Mouse (Mus musculus) limb, embryonic 11.5 days (tissue): Measurements from ENCODE around the gene Gadd45g. TPM values are rescaled to one million over a fixed set of nuclear protein-coding genes. Genes with fewer than 3 reads are reported as not detected.
A peak's percentile ranks its signal among the peaks of the same experiment; 100 is the strongest.

Source experiments
- ATAC-seq: fragments of 200-750 bp; cut with Nextera tagmentation; 2 replicates; pipeline ENCODE4 v1.8.0; 2017; ENCODE audit warnings: low read depth; ENCODE audit not compliant: insufficient number of reproducible peaks, low FRiP score, low TSS enrichment
- DNase-seq: peaks from one replicate; pipeline ENCODE4 v3.0.0-alpha.2; 2015; ENCODE audit warnings: low spot score
- H3K27ac ChIP-seq: fragments of 300-500 bp; sonication (generic); replicated peaks from 2 replicates; pipeline ENCODE4 v1.5.1; 2014; ENCODE audit warnings: low read depth, mild to moderate bottlenecking, low read length
- H3K27me3 ChIP-seq: fragments of 300-500 bp; sonication (generic); 2 replicates; pipeline ENCODE4 v1.6.1; 2014; ENCODE audit warnings: mild to moderate bottlenecking, low read length, mixed read lengths; ENCODE audit not compliant: control insufficient read depth, insufficient read depth
- H3K36me3 ChIP-seq: fragments of 300-500 bp; sonication (generic); 2 replicates; pipeline ENCODE4 v1.6.1; 2014; ENCODE audit warnings: mild to moderate bottlenecking, low read length, moderate library complexity, mixed read lengths; ENCODE audit not compliant: control insufficient read depth, insufficient read depth
- H3K4me1 ChIP-seq: fragments of 300-500 bp; sonication (generic); 2 replicates; pipeline ENCODE4 v1.6.1; 2014; ENCODE audit warnings: low read length, mixed read lengths; ENCODE audit not compliant: control insufficient read depth, insufficient read depth
- H3K4me2 ChIP-seq: fragments of 300-500 bp; sonication (generic); 2 replicates; pipeline ENCODE4 v1.6.1; 2014; ENCODE audit warnings: low read depth, mild to moderate bottlenecking, moderate library complexity; ENCODE audit not compliant: severe bottlenecking
- H3K4me3 ChIP-seq: fragments of 300-500 bp; sonication (generic); 2 replicates; pipeline ENCODE4 v1.5.1; 2014; ENCODE audit warnings: low read depth, low read length
- H3K9ac ChIP-seq: fragments of 300-500 bp; sonication (generic); 2 replicates; pipeline ENCODE4 v1.6.1; 2014; ENCODE audit warnings: mild to moderate bottlenecking, low read length
- H3K9me3 ChIP-seq: fragments of 300-500 bp; sonication (generic); 2 replicates; pipeline ENCODE4 v1.6.1; 2016; ENCODE audit warnings: low read length; ENCODE audit not compliant: control insufficient read depth
- WGBS: fragments of 180-500 bp; shearing (Covaris S2); extraction: QIAGEN DNeasy Blood & Tissue Kit; methylation state at CpG from one replicate; pipeline ENCODE4 v1.1.7; 2014; 5-methylcytosine and 5-hydroxymethylcytosine counted together
- polyA plus RNA-seq: library from polyadenylated mRNA; unstranded; fragments of >200 nt; fragmentation: Nextera tagmentation; extraction: Ambion mirVana; gene quantifications from 2 replicates; pipeline ENCODE4 v1.2.1, GENCODE M21; 2014

Gene Gadd45g
- polyA plus RNA-seq, 1 experiment from 2014 or later: 20.5 TPM

DNA sequence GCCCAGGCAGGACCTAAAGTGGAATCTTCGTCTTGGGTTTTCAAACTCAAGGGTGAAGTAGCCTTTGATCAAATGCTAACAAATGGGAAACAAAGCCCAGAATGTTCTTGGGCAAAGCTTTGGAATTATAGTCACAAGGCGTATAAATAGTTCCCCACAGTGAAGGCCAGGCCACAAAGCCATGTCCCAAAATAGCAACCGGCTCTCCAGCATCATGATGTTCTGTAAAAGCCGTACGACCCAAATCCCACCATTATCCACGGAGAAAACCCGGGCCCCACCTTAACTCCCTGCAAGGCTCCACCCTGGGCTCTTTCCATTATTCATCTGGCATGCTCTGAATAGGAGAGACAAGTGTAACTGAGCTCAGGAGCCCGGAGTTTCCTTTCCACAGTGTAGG is 32.3 kb downstream of the Gadd45g start:
- H3K27ac ChIP-seq: no peak overlapping the region
- 0 out of 2 replicates have a peak, but pooled peaks cover 3% of the 10 kb centered on the region for H3K4me1 ChIP-seq
- H3K36me3 ChIP-seq: no peaks in the 10 kb centered on the region
- no peak overlapping the region for H3K4me3 ChIP-seq
- no peaks in the 10 kb centered on the region for H3K27me3 ChIP-seq
- ATAC-seq: no peak
- WGBS: 75% methylated on average over 8 of the region's 8 CpGs
- no peak overlapping the region for H3K4me2 ChIP-seq
- no peak overlapping the region for H3K9ac ChIP-seq
- H3K9me3 ChIP-seq: no peaks in the 10 kb centered on the region
- no peak for DNase-seq

GRCm38 (mm10) chr13:51879571-51879970 is 33.1 kb downstream of the Gadd45g start:
- 85% methylated on average over 3 of the region's 3 CpGs for WGBS
- Histone ChIP-seq H3K36me3 (no peaks in the 10 kb centered on the region), H3K27ac (no peak overlapping the region), H3K4me2 (no peak overlapping the region), H3K4me3 (no peak overlapping the region), H3K9me3 (no peaks in the 10 kb centered on the region), H3K27me3 (no peaks in the 10 kb centered on the region), H3K4me1 (0 out of 2 replicates have a peak, but pooled peaks cover 6% of the 10 kb centered on the region), H3K9ac (no peak overlapping the region)
- ATAC-seq: no peak
- no peak for DNase-seq

GRCm38 (mm10) chr13:51880019-51880418 is 33.5 kb downstream of the Gadd45g start:
- H3K4me1 ChIP-seq: 0 out of 2 replicates have a peak, but pooled peaks cover 6% of the 10 kb centered on the region
- no peak for DNase-seq
- no peak for ATAC-seq
- WGBS: 85% methylated on average over 4 of the region's 4 CpGs
- no peak overlapping the region for H3K9ac ChIP-seq
- H3K4me2 ChIP-seq: no peak overlapping the region
- no peaks in the 10 kb centered on the region for H3K27me3 ChIP-seq
- no peak overlapping the region for H3K27ac ChIP-seq
- H3K36me3 ChIP-seq: no peaks in the 10 kb centered on the region
- H3K4me3 ChIP-seq: no peak overlapping the region
- no peaks in the 10 kb centered on the region for H3K9me3 ChIP-seq

GRCm38 (mm10) chr13:51881271-51882128 is 35.0 kb downstream of the Gadd45g start:
- 62% methylated on average over 11 of the region's 11 CpGs for WGBS
- H3K27ac ChIP-seq: 0 out of 2 replicates have a peak overlapping the region, but pooled peaks have one; percentile 8

GRCm38 (mm10) chr13:51882218-51882617 is 35.7 kb downstream of the Gadd45g start:
- DNase-seq: no peak
- H3K36me3 ChIP-seq: no peaks in the 10 kb centered on the region
- H3K9me3 ChIP-seq: no peaks in the 10 kb centered on the region
- no peak overlapping the region for H3K9ac ChIP-seq
- no peak for ATAC-seq
- 0 out of 2 replicates have a peak, but pooled peaks cover 6% of the 10 kb centered on the region for H3K4me1 ChIP-seq
- no peak overlapping the region for H3K27ac ChIP-seq
- WGBS: 86% methylated on average over 3 of the region's 3 CpGs
- no peak overlapping the region for H3K4me3 ChIP-seq
- no peaks in the 10 kb centered on the region for H3K27me3 ChIP-seq
- no peak overlapping the region for H3K4me2 ChIP-seq

More at GRCm38 (mm10) chr13:51881271-51882128, 35.0 kb downstream of the Gadd45g start:
- DNase-seq: no peak
- Histone ChIP-seq H3K27me3 (no peaks in the 10 kb centered on the region), H3K4me3 (no peak overlapping the region), H3K36me3 (no peaks in the 10 kb centered on the region), H3K4me1 (0 out of 2 replicates have a peak, but pooled peaks cover 6% of the 10 kb centered on the region), H3K9me3 (no peaks in the 10 kb centered on the region), H3K9ac (no peak overlapping the region), H3K4me2 (no peak overlapping the region)
- ATAC-seq: no peak

DNA sequence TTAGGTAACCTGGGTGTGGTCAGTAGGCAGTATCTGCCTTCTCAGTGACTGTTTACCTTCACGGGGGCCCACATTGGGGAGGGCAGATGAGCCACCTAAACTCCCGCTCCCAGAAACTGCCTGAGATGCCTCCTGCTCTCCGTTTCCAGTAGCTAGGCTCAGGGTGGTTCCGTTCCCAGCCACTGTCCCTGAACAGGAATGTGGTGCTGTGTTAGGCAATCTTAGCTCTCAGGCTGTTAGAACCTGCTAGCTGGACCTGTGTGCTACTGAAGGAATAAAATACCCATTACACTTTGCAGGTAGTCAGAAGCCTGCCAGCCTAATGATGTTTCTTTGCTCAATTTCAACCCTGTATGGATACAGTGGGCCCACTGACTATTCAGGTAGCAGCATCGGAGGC is 37.8 kb downstream of the Gadd45g start:
- no peak overlapping the region for H3K27ac ChIP-seq
- 54% methylated on average over 5 of the region's 5 CpGs for WGBS

DNA sequence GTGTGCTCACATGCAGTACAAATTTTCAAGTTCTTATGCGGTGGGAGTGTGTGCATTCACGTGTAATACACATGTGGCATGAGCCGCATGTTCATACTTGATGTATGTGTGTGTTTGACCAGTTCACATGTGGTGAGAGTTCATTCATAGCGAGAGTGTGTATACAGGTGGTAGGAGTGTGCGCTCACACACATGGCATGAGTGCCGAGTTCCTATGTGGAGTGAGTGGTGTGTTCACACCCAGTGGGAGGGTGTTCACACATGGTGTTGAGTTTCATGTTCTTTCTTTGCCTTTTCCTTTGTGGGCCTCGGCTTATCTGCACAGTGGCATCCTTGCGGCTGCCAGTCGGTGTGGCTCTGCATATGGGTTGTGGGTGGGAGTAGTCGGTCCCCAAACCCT is 39.1 kb downstream of the Gadd45g start:
- Histone ChIP-seq H3K9ac (no peak overlapping the region), H3K27ac (no peak overlapping the region), H3K9me3 (no peaks in the 10 kb centered on the region), H3K4me3 (no peak overlapping the region), H3K4me1 (0 out of 2 replicates have a peak, but pooled peaks cover 6% of the 10 kb centered on the region), H3K4me2 (no peak overlapping the region), H3K36me3 (no peaks in the 10 kb centered on the region), H3K27me3 (no peaks in the 10 kb centered on the region)
- ATAC-seq (no peak), DNase-seq (no peak)
- WGBS: 92% methylated on average over 10 of the region's 10 CpGs

More for the DNA sequence above, 37.8 kb downstream of the Gadd45g start:
- H3K4me1 ChIP-seq: 0 out of 2 replicates have a peak, but pooled peaks cover 6% of the 10 kb centered on the region
- H3K27me3 ChIP-seq: no peaks in the 10 kb centered on the region
- no peak overlapping the region for H3K4me2 ChIP-seq
- H3K36me3 ChIP-seq: no peaks in the 10 kb centered on the region
- H3K4me3 ChIP-seq: no peak overlapping the region
- H3K9me3 ChIP-seq: no peaks in the 10 kb centered on the region
- no peak for ATAC-seq
- no peak overlapping the region for H3K9ac ChIP-seq
- no peak for DNase-seq

DNA sequence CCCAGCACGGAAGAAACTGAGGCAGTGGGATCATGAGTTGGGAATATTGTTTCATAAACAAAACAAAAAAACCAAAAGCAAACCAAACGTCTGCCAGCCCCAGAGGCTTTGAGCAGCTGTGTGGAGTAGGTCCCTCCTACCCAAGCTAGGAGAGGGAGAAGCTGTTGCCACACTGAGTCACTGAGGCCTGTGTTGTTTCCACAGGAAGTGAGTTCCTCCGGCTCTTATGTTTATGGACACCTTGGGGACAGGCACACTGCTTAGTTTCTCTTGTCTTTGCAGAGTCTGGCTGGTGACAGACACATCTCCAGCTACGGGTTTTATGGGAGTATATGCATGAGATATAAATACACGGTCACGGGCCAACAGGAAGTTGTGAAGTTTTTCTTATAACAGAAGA is 39.6 kb downstream of the Gadd45g start:
- H3K27ac ChIP-seq: no peak overlapping the region

More for the DNA sequence above, 39.6 kb downstream of the Gadd45g start:
- no peaks in the 10 kb centered on the region for H3K9me3 ChIP-seq
- DNase-seq (no peak), ATAC-seq (no peak)
- H3K4me1 ChIP-seq: 0 out of 2 replicates have a peak, but pooled peaks cover 6% of the 10 kb centered on the region
- H3K9ac ChIP-seq: no peak overlapping the region
- H3K36me3 ChIP-seq: no peaks in the 10 kb centered on the region
- H3K4me2 ChIP-seq: no peak overlapping the region; the same call in 1 of the 2 replicates
- H3K4me3 ChIP-seq: no peak overlapping the region
- WGBS: 71% methylated on average over 6 of the region's 6 CpGs
- H3K27me3 ChIP-seq: no peaks in the 10 kb centered on the region
